ENCODE assay signal across 25 mouse cellular contexts in the genomic region with DNA sequence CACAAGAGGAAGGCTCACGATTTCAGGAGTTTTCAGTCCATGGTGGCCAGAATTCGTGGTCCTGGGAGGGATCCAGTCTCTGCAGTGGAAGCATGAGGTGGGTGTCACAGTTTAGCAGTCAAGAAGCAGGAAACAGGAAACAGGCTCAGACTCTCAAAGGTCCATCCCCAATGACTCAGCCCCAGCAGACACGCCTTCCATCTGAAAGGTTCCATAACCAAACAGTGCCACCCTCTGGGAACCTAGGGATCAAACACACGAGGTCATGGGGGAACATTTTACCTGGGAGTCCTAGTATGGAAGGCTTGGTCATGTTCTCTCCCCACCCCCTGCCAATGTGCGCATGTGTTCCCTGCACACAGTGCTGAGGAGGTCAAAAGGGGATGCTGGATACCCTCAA.
DNase-seq lines count a peak whose midpoint lies in the region; ATAC-seq and TF ChIP-seq lines count a peak whose summit lies in the region.
"Had no signal": no experiment of that assay in that cellular context is flagged by ENCODE, and none has a peak within 500 bp of the region (broad histone marks: within the 10 kb centered on the region; RNA-seq: fewer than 3 reads in every experiment).

No protein-coding gene starts in this region.

- no peaks in the 10 kb centered on the region for H3K9me3 ChIP-seq in lung, embryonic 14.5 days (ENCODE audit: low read depth, low read length)
- no peaks in the 10 kb centered on the region for H3K9me3 ChIP-seq in limb, embryonic 10.5 days (replicated peaks)
- H3K9me3 ChIP-seq: embryonic facial prominence, embryonic 15.5 days; heart, embryonic 15.5 days; limb, embryonic 12.5 days; liver, embryonic 12.5 days; lung, embryonic 15.5 days; neural tube, embryonic 15.5 days; stomach, embryonic 15.5 days had no signal

- H3K4me3 ChIP-seq in lung, embryonic 14.5 days (ENCODE audit: low read depth, low read length): no peak overlapping the region
- H3K4me3 ChIP-seq in limb, embryonic 10.5 days: no peak overlapping the region
- H3K4me3 ChIP-seq: embryonic facial prominence, embryonic 15.5 days; heart, embryonic 15.5 days; limb, embryonic 12.5 days; liver, embryonic 12.5 days; lung, embryonic 15.5 days; neural tube, embryonic 15.5 days; stomach, embryonic 15.5 days had no signal

- ATAC-seq in lung, embryonic 14.5 days (ENCODE audit: insufficient read depth): no peak
- no peak for ATAC-seq in cerebellum, adult (ENCODE audit: insufficient number of reproducible peaks, low FRiP score, low TSS enrichment)
- ATAC-seq: hindbrain, postnatal 0 days; liver, embryonic 12.5 days; midbrain, embryonic 16.5 days; Patski had no signal

- H3K27ac ChIP-seq in lung, embryonic 14.5 days (ENCODE audit: low read depth): no peak overlapping the region
- peak overlapping the region; percentile 72; the same call in 1 of the 2 replicates for H3K27ac ChIP-seq in limb, embryonic 10.5 days
- H3K27ac ChIP-seq: embryonic facial prominence, embryonic 15.5 days; heart, embryonic 15.5 days; hindbrain, postnatal 0 days; liver, embryonic 12.5 days; neural tube, embryonic 15.5 days; stomach, embryonic 15.5 days had no signal

- no peaks in the 10 kb centered on the region for H3K27me3 ChIP-seq in lung, embryonic 14.5 days (ENCODE audit: insufficient read depth, low read length)
- peaks cover 88% of the 10 kb centered on the region for H3K27me3 ChIP-seq in limb, embryonic 10.5 days (ENCODE audit: low read depth, poor library complexity, severe bottlenecking)
- H3K27me3 ChIP-seq: embryonic facial prominence, embryonic 15.5 days; heart, embryonic 15.5 days; liver, embryonic 12.5 days; lung, embryonic 15.5 days; neural tube, embryonic 15.5 days; stomach, embryonic 15.5 days had no signal

- WGBS in lung, embryonic 14.5 days: 61% methylated on average over 5 of the region's 5 CpGs
- 77% methylated on average over 5 of the region's 5 CpGs for WGBS in limb, embryonic 10.5 days

- H3K4me1 ChIP-seq in lung, embryonic 14.5 days (ENCODE audit: insufficient read depth): peaks cover 16% of the 10 kb centered on the region
- peaks cover 47% of the 10 kb centered on the region for H3K4me1 ChIP-seq in limb, embryonic 10.5 days
- H3K4me1 ChIP-seq: heart, embryonic 15.5 days; liver, embryonic 12.5 days; neural tube, embryonic 15.5 days; stomach, embryonic 15.5 days had no signal

- no peak overlapping the region for H3K9ac ChIP-seq in lung, embryonic 14.5 days
- H3K9ac ChIP-seq: embryonic facial prominence, embryonic 15.5 days; heart, embryonic 15.5 days; limb, embryonic 12.5 days; liver, embryonic 12.5 days; lung, embryonic 15.5 days; neural tube, embryonic 15.5 days; stomach, embryonic 15.5 days had no signal

- TF ChIP-seq CTCF in lung, embryonic 14.5 days (IDR thresholded peaks at IDR 0.05; ENCODE audit: low read depth): peak; percentile 26; the same call in 1 of the 2 replicates

- H3K36me3 ChIP-seq in lung, embryonic 14.5 days (ENCODE audit: insufficient read depth): no peaks in the 10 kb centered on the region
- no peaks in the 10 kb centered on the region for H3K36me3 ChIP-seq in limb, embryonic 10.5 days
- H3K36me3 ChIP-seq: embryonic facial prominence, embryonic 15.5 days; heart, embryonic 15.5 days; limb, embryonic 12.5 days; liver, embryonic 12.5 days; lung, embryonic 15.5 days; neural tube, embryonic 15.5 days; stomach, embryonic 15.5 days had no signal

- H3K4me2 ChIP-seq in lung, embryonic 14.5 days: no peak overlapping the region
- H3K4me2 ChIP-seq: embryonic facial prominence, embryonic 15.5 days; heart, embryonic 15.5 days; limb, embryonic 12.5 days; liver, embryonic 12.5 days; lung, embryonic 15.5 days; neural tube, embryonic 15.5 days; stomach, embryonic 15.5 days had no signal

- peak; percentile 27 for DNase-seq in embryo, embryonic 10 days (ENCODE audit: low spot score)
- no peak for DNase-seq in embryo, embryonic 11 days
- peak; percentile 35 for DNase-seq in lung, embryonic 14.5 days
- no peak for DNase-seq in lung, postnatal 4 days
- DNase-seq in MN1 (ENCODE audit: low spot score): peak; percentile 15
- no peak for DNase-seq in limb, embryonic 10.5 days (ENCODE audit: low spot score)
- no peak for DNase-seq in layer of hippocampus, adult 9-11 months
- DNase-seq: cerebellum, adult 11-12 months; cerebellum, postnatal 14 days; heart, adult 11 months; kidney, adult 8-10 months; kidney, postnatal 36 days; right cerebral cortex, postnatal 14 days; thymus, adult 2 months had no signal

Comparison
In these comparisons a context has a peak if more than half of its experiments do, and no peak if none do; other contexts are left out.
1. DNase-seq: peak in embryo, embryonic 10 days (single experiment), lung, embryonic 14.5 days (single experiment) and MN1 (single experiment); none in embryo, embryonic 11 days (single experiment), lung, postnatal 4 days (0 of 2), limb, embryonic 10.5 days (single experiment) and layer of hippocampus, adult 9-11 months (single experiment).